Mouse (Mus musculus): Measurements from ENCODE around the gene Fbll1. TPM values are rescaled to one million over a fixed set of nuclear protein-coding genes. Genes with fewer than 3 reads are reported as not detected.

Gene Fbll1
- polyA plus RNA-seq (2014; fragmentation: Illumina TruSeq; extraction: RNeasy Lipid Tissue Mini Kit (QIAGEN cat#74804); ENCODE audit: low read depth, low replicate concordance), result not detected

DNA sequence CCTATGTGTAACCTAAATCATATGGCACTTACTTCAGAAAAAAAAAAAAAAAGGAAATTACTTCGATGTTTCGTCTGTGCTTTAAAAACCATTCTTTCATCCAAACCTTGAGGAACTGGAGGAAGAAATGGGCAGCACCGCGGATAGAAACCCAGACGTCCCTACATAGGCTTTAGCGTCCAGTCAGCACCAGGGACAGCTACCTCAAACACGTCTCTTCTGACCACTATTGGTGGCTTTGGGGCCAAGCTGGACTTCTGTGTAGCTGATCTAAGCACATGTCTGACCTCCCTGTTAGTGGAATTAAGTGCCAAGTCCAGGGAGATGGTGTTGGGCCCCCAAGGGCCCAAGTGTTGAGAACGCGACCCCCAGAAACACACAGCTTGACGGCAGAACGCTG, at the start of gene Fbll1:
Gene Fbll1 (minus strand): TSS at position 11 of the 400 bp plus-strand sequence.

DNA sequence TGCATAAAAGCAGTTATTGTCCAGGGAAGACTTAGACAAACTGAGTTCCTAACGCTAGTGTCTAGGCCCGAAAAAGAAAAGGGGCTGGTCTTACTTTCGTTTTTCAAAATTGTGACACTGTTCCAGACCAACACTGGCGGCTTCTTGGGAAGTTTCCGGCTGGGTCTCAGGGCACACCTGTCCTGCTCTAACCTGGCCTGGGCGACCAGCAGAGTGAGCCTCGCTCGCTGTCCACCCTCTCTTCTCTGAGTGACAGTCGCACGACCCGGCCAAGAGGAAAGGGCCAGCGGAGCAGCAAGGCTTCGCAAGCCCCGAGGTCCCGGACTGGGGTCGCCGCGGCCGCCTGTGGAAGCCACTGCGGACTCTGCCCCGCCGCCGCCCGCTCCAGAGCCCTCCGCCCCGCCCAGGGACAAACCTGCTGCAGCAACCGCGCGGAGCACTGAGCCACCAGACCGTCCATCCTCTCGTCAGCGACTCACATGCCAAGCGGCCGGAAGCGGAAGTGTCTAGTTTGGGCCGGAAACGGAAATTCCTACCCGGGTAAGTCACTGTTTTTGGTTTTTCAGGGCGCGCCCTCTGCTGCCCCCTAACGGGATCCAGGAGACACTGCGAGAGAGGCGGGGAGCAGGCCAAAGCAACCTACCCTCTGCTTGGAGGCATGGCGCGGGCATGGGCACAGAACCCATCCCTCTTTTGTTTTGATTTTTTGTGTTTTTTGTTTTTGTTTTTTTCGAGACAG, 35.5 kb upstream of the Fbll1 start, which contains the start of gene Rars:
Gene Rars (minus strand): TSS at position 485 of the 739 bp plus-strand sequence.

DNA sequence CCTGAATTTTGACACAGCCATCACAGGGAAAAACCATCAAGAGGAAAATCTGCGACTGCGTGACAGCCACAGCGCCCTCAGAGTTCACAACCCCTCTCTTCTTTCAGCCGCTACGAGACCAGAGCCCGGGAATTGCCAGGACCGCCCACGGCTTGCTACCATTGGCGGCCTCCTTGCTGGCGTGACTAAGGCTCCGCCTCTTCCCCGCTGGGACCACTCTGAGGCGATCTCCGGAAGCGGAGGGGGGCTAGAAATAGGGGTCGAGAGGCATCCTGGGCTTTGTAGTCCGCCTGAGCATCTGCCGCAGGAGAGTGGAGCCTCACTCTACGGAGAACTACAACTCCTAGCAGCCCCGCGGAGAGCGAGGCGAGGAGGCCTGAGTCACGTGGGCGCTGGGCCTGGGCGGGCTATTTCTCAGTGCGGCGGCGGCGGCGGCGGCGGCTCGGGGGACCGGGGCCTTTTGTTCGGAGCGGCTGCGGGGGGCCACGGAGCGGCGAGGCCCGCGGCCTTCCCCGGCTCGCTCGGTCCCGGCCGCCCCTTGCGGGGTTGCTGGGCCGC, 29.4 kb downstream of the Fbll1 start, which contains the start of gene Pank3:
Gene Pank3 (plus strand): TSS at position 297 of the 558 bp plus-strand sequence.

Other genes with a start within 250 kb of the Fbll1 start
- gene Pank3, start 29.4 kb downstream of the Fbll1 start, polyA plus RNA-seq (2014; fragmentation: Illumina TruSeq; extraction: RNeasy Lipid Tissue Mini Kit (QIAGEN cat#74804); ENCODE audit: low read depth, low replicate concordance), result 65.5 TPM
- gene Rars, start 35.6 kb upstream of the Fbll1 start, polyA plus RNA-seq (2014; fragmentation: Illumina TruSeq; extraction: RNeasy Lipid Tissue Mini Kit (QIAGEN cat#74804); ENCODE audit: low read depth, low replicate concordance), result 58.6 TPM
- 12.4 TPM for gene Wwc1, start 181.6 kb upstream of the Fbll1 start, polyA plus RNA-seq (2014; fragmentation: Illumina TruSeq; extraction: RNeasy Lipid Tissue Mini Kit (QIAGEN cat#74804); ENCODE audit: low read depth, low replicate concordance)

Data from liver, adult 10 weeks (tissue).